Mouse (Mus musculus) spleen, adult 2 months (tissue): ENCODE data around the gene C87436. TPM values are rescaled to one million over a fixed set of nuclear protein-coding genes. Genes with fewer than 3 reads are reported as not detected.
A peak's percentile ranks its signal among the peaks of the same experiment; 100 is the strongest.

Experiments used
- DNase-seq, 2 experiments: peaks; one replicate each; pipeline versions ENCODE4 v3.0.0 to v3.0.0-alpha.2; 2012 to 2021; ENCODE audit warnings: low spot score in 2 of 2, low read depth in 1 of 2
- H3K27ac ChIP-seq: fragments of 200-500 bp; 2 replicates; pipeline ENCODE4 v1.5.1; 2012; ENCODE audit warnings: low read length, inconsistent platforms; ENCODE audit not compliant: insufficient read depth
- H3K27me3 ChIP-seq: fragments of 200-500 bp; 2 replicates; pipeline ENCODE4 v1.6.1; 2012; ENCODE audit warnings: mild to moderate bottlenecking, moderate library complexity, low read length, inconsistent platforms; ENCODE audit not compliant: control insufficient read depth, insufficient read depth
- H3K36me3 ChIP-seq: fragments of 200-500 bp; 2 replicates; pipeline ENCODE4 v1.6.1; 2012; ENCODE audit warnings: mild to moderate bottlenecking, low read length, inconsistent platforms; ENCODE audit not compliant: control insufficient read depth, insufficient read depth
- H3K4me1 ChIP-seq: fragments of 200-500 bp; 2 replicates; pipeline ENCODE4 v1.6.1; 2011; ENCODE audit warnings: inconsistent platforms; ENCODE audit not compliant: control insufficient read depth, insufficient read depth, insufficient read length
- H3K4me3 ChIP-seq: fragments of 200-500 bp; 2 replicates; pipeline ENCODE4 v1.5.1; 2011; ENCODE audit warnings: mild to moderate bottlenecking, inconsistent platforms; ENCODE audit not compliant: insufficient read depth, insufficient read length; ENCODE audit errors: extremely low read depth
- CTCF ChIP-seq: fragments of 200-500 bp; IDR thresholded peaks from 2 replicates; pipeline ENCODE4 v1.5.1; 2011; ENCODE audit warnings: mild to moderate bottlenecking, inconsistent platforms; ENCODE audit not compliant: insufficient read depth, insufficient read length, insufficient replicate concordance; ENCODE audit errors: extremely low read depth
- POLR2A ChIP-seq: fragments of 200-500 bp; IDR thresholded peaks from 2 replicates; pipeline ENCODE4 v1.6.1; 2011; ENCODE audit warnings: low read depth, low read length, inconsistent platforms
- WGBS: fragments of 180-500 bp; shearing (Covaris S2); methylation state at CpG from one replicate; pipeline ENCODE4 v1.1.7; 2018; 5-methylcytosine and 5-hydroxymethylcytosine counted together
- polyA plus RNA-seq: library from polyadenylated mRNA; depleted of rRNA; stranded (reverse); fragments of >200 nt; gene quantifications from 2 replicates; pipeline ENCODE4 v1.2.3, GENCODE M21; 2012

C87436 gene
- polyA plus RNA-seq, 1 experiment = 9.5 TPM

DNA sequence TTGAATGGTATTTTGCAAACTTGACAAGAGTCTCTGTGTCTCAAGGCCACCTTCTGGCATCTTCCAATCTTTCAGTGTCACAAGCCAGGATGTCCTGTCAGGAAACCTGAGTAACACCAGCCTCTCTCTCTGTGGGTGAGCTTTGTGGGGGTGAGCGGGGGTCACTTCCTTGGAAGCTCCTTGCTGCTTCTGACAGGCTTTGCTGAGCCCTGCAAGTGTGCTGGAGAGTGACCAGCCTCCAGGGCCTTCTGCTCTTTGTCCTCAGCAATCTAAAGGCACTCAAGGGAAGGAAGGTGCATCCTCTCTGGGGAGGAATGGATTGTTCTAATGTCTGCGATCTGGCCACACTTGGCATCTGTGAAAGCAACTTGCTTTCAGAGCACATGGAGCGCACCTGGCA, 41.1 kb downstream of the C87436 start:
- H3K4me3 ChIP-seq = no peak overlapping the region
- peaks cover 2% of the 10 kb centered on the region; the same call in 1 of the 2 replicates for H3K4me1 ChIP-seq
- DNase-seq = no peak
- no peaks in the 10 kb centered on the region for H3K27me3 ChIP-seq
- no peaks in the 10 kb centered on the region for H3K36me3 ChIP-seq
- 62% methylated on average over 3 of the region's 3 CpGs for WGBS
- no peak overlapping the region for H3K27ac ChIP-seq
- TF ChIP-seq POLR2A (no peak), CTCF (no peak)

GRCm38 (mm10) chr6:86479816-86480188, 41.6 kb downstream of the C87436 start:
- TF ChIP-seq CTCF (no peak), POLR2A (no peak)
- Histone ChIP-seq H3K27me3 (no peaks in the 10 kb centered on the region), H3K27ac (no peak overlapping the region), H3K4me3 (no peak overlapping the region), H3K36me3 (no peaks in the 10 kb centered on the region), H3K4me1 (peaks cover 2% of the 10 kb centered on the region; the same call in 1 of the 2 replicates)
- DNase-seq = no peak

GRCm38 (mm10) chr6:86480189-86480831, 42.1 kb downstream of the C87436 start:
- WGBS = 33% methylated on average over 9 of the region's 9 CpGs
- H3K4me1 ChIP-seq = peaks cover 2% of the 10 kb centered on the region; the same call in 1 of the 2 replicates
- no peaks in the 10 kb centered on the region for H3K36me3 ChIP-seq
- DNase-seq = no peak
- H3K27ac ChIP-seq = peak overlapping the region; percentile 42; the same call in 1 of the 2 replicates
- peak overlapping the region; percentile 36 for H3K4me3 ChIP-seq
- H3K27me3 ChIP-seq = no peaks in the 10 kb centered on the region
- no peak; the same call in 1 of the 2 replicates for TF ChIP-seq POLR2A
- no peak for TF ChIP-seq CTCF

- TF ChIP-seq POLR2A = no peak
- TF ChIP-seq CTCF = no peak
- 92% methylated on average over 5 of the region's 5 CpGs for WGBS
- Histone ChIP-seq H3K27ac (no peak overlapping the region), H3K27me3 (no peaks in the 10 kb centered on the region), H3K4me3 (no peak overlapping the region), H3K4me1 (peaks cover 2% of the 10 kb centered on the region; the same call in 1 of the 2 replicates), H3K36me3 (no peaks in the 10 kb centered on the region)
- DNase-seq = no peak
Measured at GRCm38 (mm10) chr6:86481871-86482270, 43.7 kb downstream of the C87436 start.

DNA sequence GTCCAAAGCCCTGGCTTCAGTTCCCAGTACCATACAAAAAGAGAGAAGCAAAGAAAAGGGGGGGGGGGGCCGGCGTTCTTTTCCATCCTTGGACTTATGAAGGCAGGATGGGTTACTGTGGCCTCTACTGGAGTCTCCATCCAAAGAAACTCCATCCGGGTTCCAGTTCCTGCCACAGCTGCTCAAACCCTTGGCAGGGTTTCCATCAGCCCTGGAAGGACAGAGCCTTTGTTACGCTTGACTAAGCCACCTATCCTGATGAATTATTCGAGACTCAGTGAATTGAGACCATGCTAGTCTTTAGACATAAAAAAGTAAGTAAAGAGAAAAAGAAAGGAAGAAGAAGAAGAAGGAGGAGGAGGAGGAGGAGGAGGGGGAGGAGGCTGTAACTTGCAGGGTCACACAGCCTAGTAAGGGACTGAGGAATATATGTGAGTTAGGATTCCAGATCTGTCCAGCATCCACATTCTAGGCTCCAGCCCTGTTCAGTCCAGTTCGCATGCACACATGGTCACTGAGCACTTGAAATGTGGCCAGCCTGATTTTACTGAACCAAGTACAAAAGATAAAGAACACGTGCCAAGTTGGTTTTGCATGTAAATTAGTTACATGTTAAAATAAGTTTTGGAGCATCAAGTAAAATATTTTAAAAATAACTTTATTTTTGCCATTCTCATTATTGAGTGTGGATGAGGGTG, 47.9 kb downstream of the C87436 start:
- H3K4me1 ChIP-seq = peaks cover 10% of the 10 kb centered on the region; the same call in 1 of the 2 replicates
- no peak for DNase-seq
- H3K36me3 ChIP-seq = no peaks in the 10 kb centered on the region
- H3K4me3 ChIP-seq = no peak overlapping the region
- TF ChIP-seq CTCF = no peak
- no peak for TF ChIP-seq POLR2A
- H3K27me3 ChIP-seq = no peaks in the 10 kb centered on the region
- no peak overlapping the region for H3K27ac ChIP-seq
- WGBS = 80% methylated on average over 7 of the region's 7 CpGs

GRCm38 (mm10) chr6:86487358-86488148, 49.4 kb downstream of the C87436 start:
- H3K4me3 ChIP-seq = peak overlapping the region; percentile 22; the same call in 1 of the 2 replicates
- WGBS = 10% methylated on average over 24 of the region's 24 CpGs

More at GRCm38 (mm10) chr6:86487358-86488148, 49.4 kb downstream of the C87436 start:
- H3K27me3 ChIP-seq = no peaks in the 10 kb centered on the region
- no peaks in the 10 kb centered on the region for H3K36me3 ChIP-seq
- H3K27ac ChIP-seq = peak overlapping the region; percentile 87
- H3K4me1 ChIP-seq = peaks cover 10% of the 10 kb centered on the region; the same call in 1 of the 2 replicates
- DNase-seq = peak; percentile 64 to 84
- TF ChIP-seq POLR2A (peak; percentile 58; the same call in 1 of the 2 replicates), CTCF (no peak)
